Mouse (Mus musculus) bone marrow, adult 2 months (tissue): ENCODE results near the gene Rnf149.

Experiments used
- CTCF ChIP-seq: fragments of 200-500 bp; IDR thresholded peaks from 2 replicates; pipeline ENCODE4 v1.5.1; 2011; ENCODE audit warnings: low read length, control low read depth; ENCODE audit not compliant: control insufficient read depth, insufficient read depth
- POLR2A ChIP-seq: fragments of 200-500 bp; IDR thresholded peaks from 2 replicates; pipeline ENCODE4 v1.6.1; 2011; ENCODE audit warnings: low read depth, mild to moderate bottlenecking, control low read depth, low read length, borderline replicate concordance; ENCODE audit not compliant: control insufficient read depth

- TF ChIP-seq POLR2A (no peak), CTCF (no peak)
These were observed 9.1 kb downstream of the Rnf149 start for GRCm38 (mm10) chr1:39568079-39568478.
